Mouse (Mus musculus) mouse embryonic stem cell (cell line): ENCODE results near the gene Cep112.

ENCODE experiments used
- in situ Hi-C, 2 experiments: fragments of 300-500 bp; cut with MboI; formaldehyde crosslinking; loops; 1 replicate in 1 of 2; 3 replicates in 1 of 2; pipeline ENCODE4 v1.14.3; 2019 to 2020; ENCODE audit warnings: low sequenced_read_pairs in 2 of 2, low pct_unique_long_range_greater_than_20kb in 1 of 2, mixed read lengths in 1 of 2; ENCODE audit not compliant: unreplicated experiment in 1 of 2

Cep112 gene

DNA sequence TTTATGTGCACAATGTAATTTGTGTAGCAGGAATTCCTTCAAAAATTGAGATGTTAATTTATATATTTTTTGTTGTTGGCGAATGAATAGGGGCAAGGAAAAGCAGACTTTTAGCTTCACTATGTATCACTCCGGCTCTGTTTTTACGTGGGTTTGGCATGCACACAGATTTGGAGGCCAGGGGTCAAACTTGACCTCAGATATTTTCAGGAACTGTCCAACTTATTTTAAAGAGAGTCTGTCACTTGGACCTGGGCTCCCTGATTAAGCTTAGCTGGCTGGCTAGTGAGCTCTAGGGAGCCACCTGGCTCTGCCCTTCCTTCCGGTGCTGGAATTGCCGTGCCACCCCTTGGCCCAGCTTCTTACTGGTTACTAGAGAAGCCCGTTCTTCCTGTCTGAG is 2.2 kb downstream of the Cep112 start:
- in situ Hi-C loops, result no loop called here

DNA sequence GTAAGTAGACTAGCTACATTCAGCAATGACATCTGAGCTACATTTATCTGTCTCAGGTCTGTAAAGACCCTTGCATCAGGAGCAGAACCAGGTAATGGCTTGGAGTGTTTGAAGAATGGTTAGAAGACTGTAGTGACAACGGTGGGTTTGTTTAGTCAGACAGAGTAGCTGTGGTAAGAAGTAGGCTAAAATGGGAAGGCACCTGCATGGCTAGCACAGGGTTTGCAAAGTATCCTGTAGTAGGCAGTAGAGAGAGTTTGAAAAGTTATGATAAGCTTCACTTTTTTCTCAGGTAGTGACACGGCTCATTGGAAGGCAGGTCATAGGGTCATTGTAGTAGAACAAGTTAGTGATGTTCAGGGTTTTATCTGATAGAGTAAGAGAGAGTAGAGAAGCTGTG is 4.1 kb downstream of the Cep112 start:
- in situ Hi-C loops, result no loop called here

DNA sequence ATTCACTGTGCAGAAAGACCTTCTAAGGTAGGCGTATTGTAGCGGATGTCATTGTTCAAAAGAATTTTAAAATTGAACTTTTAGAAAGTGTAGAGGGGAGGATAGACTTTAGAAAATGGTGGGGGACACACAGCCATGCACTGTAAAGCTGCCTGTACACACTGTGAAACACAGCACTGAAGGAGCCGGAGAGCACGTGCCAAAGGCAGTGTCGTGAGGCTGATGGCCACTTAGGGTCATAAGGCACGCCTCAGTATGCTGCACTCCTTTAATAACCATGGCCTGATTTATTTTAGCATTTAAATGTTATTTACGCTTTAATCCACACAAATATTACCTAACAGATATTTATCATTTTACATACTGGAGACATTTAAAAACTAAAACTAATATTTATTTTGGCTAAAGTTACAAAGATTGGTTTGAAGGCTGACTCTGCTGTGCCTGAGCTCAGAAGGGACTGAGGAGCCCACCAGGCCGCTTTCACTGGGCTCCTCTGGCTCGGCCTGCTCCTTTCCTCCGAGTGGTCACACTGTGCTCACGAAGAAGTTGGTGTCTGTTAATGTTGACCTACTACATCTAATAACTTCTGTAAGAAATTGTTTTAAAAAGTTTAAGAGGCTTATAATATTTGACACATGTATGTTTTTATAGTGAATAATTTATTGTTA is 19.0 kb downstream of the Cep112 start:
- in situ Hi-C loops, result no loop called here

GRCm38 (mm10) chr11:108447148-108447547 is 22.2 kb downstream of the Cep112 start:
- in situ Hi-C loops, result no loop called here

- in situ Hi-C loops, result loop anchor here in 1 of 2 experiments (25.0 kb wide), 1 partner anchor 687 kb away; the partner anchor contains the start of gene E030025P04Rik
Observed at GRCm38 (mm10) chr11:108449811-108450210, 24.8 kb downstream of the Cep112 start.

GRCm38 (mm10) chr11:108459599-108459998 is 34.6 kb downstream of the Cep112 start:
- in situ Hi-C loops, result loop anchor here in 1 of 2 experiments (25.0 kb wide), 1 partner anchor 678 kb away; the partner anchor contains the start of gene E030025P04Rik

- in situ Hi-C loops, result loop anchor here in 1 of 2 experiments (25.0 kb wide), 1 partner anchor 673 kb away; the partner anchor contains the start of gene E030025P04Rik
Observed at GRCm38 (mm10) chr11:108464138-108464537, 39.1 kb downstream of the Cep112 start.

DNA sequence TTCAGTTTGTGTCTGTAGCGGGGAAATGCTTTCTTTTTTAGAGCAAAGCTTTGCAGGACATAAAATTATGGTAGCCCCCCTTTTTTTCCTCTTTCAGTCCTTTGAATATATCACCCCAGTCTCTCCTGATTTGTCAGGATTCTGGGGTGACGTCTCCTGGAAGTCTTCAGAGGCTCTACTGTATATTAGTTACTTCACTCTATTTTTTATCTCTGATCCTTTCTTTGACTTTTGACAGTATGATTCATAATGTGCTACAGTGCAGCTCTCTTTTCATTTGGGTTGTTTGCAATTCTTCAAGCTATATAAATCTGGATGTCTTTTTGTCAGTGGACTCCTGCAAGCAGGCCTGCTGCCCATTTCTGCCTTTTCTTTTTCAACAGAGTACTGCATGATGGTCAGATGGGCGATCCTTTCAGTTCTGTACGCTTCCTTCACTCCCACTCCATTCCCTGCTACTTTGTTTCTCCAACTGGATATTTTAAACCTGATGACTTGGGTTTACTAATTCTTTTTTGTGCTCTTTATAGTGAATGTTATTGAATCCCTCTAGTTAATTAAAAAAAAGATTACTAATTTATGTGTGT is 39.8 kb downstream of the Cep112 start:
- in situ Hi-C loops, result loop anchor here in 1 of 2 experiments (25.0 kb wide), 1 partner anchor 672 kb away; the partner anchor contains the start of gene E030025P04Rik

GRCm38 (mm10) chr11:108475738-108476137 is 50.7 kb downstream of the Cep112 start:
- in situ Hi-C loops, result no loop called here

GRCm38 (mm10) chr11:108476226-108476625 is 51.2 kb downstream of the Cep112 start:
- in situ Hi-C loops, result no loop called here

GRCm38 (mm10) chr11:108483976-108484375 is 59.0 kb downstream of the Cep112 start:
- in situ Hi-C loops, result no loop called here

GRCm38 (mm10) chr11:108488256-108488655 is 63.3 kb downstream of the Cep112 start:
- in situ Hi-C loops, result no loop called here

- in situ Hi-C loops, result no loop called here
Observed at GRCm38 (mm10) chr11:108489863-108490262, 64.9 kb downstream of the Cep112 start.

DNA sequence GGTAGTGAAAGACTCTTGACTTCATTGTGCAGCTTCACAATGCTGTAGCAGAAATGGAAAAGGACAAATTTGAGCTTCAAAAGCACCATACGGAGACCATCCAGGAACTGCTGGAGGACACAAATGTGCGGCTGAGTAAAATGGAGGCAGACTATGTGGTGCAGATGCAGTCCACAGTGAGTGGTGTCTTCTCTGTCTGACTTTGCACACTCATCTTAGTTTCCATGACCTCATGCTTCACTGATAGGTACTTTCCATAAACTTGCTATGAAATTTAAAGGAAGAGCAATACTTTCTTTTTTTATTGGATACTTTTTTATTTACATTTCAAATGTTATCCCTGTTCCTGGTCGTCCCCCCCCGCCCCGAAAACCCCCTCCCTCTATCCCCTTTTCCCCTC is 83.2 kb downstream of the Cep112 start:
- in situ Hi-C loops, result no loop called here

GRCm38 (mm10) chr11:108527725-108528363 is 102.9 kb downstream of the Cep112 start:
- in situ Hi-C loops, result no loop called here

- in situ Hi-C loops, result no loop called here
Observed at GRCm38 (mm10) chr11:108532901-108533300, 107.9 kb downstream of the Cep112 start.

DNA sequence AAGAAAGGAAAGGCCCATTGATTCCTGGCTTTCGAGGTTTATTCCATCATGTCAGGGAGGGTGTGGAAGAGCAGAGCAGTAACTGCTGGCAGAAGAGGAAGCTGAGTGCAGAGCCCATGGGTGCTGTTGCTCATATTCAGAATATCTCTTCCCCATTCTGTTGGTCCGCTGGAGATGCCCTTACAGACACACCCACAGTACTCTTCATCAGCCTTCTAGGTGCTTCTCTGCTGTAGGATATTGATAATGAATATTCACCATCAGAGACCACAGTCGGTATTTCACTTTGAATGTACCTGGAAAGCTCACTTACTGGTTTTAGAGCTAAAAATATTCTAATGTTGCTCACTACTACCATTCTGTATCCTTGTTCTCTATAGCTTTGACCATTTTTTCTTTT is 109.0 kb downstream of the Cep112 start:
- in situ Hi-C loops, result no loop called here

- in situ Hi-C loops, result no loop called here
Observed at GRCm38 (mm10) chr11:108552997-108553622, 128.1 kb downstream of the Cep112 start.

- in situ Hi-C loops, result no loop called here
Observed at GRCm38 (mm10) chr11:108553881-108554280, 128.9 kb downstream of the Cep112 start.
